Mouse (Mus musculus) urinary bladder, adult 2 months (tissue): ENCODE results near the gene Col4a6. TPM values are rescaled to one million over a fixed set of nuclear protein-coding genes. Genes with fewer than 3 reads are reported as not detected.
A peak's percentile ranks its signal among the peaks of the same experiment; 100 is the strongest.

Experiments
- DNase-seq: peaks from one replicate; pipeline ENCODE4 v3.0.0; 2022; ENCODE audit warnings: low spot score
- polyA plus RNA-seq: library from polyadenylated mRNA; depleted of rRNA; stranded (reverse); fragments of >200 nt; gene quantifications from 2 replicates; pipeline ENCODE4 v1.2.3, GENCODE M21; 2012; rRNA removed

Col4a6 gene
- 28.1 and 32.6 TPM in 2 replicates for polyA plus RNA-seq

DNA sequence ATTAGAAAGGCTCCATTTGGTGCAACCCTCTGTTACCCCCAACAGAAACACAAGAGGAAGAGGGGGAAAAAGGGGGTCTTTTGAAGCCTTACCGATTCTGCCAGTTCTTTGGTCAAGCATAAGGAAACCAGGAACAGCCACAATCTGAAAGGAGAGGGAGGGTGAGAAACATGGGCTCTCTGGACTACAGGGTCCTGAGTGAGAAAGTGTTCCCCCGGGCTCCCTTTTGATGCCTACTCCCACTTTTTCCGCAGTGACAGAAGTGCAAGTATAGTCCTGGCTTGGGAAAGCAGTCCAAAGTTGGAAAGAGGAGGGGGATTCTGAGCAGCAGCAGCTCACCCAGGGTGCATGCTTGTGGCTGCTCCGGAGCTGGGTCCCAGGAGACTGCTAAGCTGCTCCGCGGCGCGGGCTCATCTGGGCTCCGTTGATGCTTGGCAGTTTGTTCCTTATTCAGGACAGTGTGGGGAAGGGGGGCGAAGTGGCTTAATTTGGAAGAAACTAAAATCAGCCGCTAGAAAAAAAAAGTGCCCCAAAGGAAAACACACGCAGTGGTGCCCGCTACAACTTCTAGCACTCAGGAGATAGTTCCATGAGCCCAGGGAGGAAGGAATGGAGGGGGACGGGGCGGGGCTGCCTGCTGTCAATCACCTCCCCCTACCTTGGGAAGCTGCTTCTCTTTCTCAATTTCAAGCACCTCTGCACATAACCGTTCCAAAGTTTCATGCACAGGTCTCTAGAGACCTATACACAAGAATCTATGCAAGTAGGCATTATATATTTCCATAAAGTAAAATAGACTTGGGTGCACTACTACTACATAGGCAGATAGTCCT lies at the start of gene Col4a6:
Gene Col4a6, minus strand, starts transcription at position 607 of the 833 bp plus-strand sequence.
- DNase-seq, result peak; percentile 23

DNA sequence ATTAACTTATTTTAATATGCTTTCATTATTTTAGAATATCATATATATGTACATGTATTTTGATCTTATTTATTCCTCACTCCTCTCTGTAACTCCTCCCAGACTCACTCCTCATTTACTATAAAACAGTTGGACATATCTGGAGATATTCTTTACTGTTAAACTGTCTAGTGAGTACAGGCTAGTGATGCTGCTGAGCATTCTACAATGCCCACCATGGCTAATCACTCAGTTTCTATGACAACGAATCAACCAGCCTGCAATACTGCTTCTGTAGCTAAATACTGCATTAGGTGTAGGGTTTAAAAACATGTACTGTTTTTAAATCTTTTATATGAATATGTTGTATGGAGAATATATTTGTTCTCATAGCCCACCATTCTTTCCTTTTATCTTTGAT lies 29.2 kb upstream of the Col4a6 start:
- DNase-seq, result no peak

DNA sequence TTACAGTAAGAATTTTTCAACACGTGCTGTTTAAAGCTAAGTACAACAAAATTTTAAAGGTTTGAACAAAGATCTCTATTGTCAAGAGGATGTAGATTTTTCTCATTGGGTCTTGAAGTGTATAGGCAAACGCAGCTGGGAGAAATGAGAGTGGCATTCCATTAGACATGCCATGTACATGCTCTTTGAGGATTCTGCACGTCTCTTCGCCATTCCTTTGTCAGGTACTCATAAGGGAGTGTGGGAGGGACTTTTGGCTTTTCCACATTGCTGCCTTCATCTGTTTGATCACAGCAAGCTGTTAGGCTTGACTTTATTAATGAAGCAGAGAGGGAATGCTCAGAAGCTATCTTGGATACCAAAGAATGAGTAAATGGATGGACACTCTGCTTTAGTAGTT lies 20.7 kb upstream of the Col4a6 start:
- DNase-seq, result no peak

DNA sequence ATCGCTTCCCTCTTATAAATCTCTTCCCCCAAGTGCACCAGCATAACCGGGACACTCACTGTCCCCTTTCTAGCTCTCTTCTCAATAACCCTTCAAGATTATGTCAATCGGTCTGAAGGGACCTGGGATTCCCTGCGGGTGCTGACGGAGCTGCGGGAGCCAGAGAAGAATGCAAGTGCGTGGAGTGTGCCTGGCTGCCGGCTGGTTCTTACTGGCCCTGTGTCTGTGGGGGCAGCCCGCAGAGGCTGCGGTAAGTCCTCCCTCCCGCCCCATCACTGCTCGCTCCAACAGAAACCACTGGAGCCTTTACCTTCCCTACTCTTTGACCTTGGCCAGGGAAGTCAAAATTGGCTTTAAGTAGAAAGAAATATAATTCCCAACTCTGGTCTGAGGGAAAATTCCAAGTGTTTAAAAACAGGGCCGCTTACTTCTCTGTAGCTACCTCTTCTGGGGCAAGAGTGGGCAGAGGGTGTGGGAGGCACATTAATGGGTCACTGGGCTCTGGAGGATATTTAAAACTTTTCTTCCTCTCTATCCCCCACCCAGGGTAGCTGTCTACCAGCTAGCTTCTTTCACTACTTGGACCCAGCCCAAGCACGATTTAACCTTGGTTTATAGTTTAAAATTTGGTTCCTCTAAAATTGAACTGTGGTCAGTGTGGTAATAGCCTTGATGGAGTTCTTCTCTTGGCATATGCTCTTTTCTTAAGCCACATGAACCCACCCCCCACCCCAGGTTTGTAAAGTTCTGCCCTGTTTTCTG lies 1.9 kb upstream of the Col4a6 start:
- peak; percentile 24 for DNase-seq

DNA sequence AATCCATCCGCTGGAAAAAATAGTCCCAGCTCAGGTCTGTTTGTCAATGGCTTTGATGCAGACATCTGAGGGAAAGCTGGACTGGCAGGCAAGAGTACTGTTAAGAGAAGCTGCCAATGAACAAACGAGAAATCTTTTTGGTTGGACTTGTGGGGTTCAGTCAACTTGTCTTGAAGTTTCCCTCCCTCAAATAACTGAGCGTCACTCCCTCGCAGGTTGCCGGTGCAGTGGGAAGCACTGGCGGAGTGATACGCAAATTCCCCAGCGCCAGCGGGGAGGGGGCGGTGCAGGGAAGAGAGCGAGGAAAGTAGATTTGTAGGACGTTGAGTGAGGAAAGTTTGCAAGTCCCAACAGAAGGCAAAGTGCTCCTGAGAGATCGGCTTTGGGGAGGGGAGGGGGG lies 1.2 kb upstream of the Col4a6 start, which contains the start of gene Col4a5:
Gene Col4a5, plus strand, starts transcription at position 276 of the 400 bp plus-strand sequence.
- DNase-seq, result peak; percentile 38

DNA sequence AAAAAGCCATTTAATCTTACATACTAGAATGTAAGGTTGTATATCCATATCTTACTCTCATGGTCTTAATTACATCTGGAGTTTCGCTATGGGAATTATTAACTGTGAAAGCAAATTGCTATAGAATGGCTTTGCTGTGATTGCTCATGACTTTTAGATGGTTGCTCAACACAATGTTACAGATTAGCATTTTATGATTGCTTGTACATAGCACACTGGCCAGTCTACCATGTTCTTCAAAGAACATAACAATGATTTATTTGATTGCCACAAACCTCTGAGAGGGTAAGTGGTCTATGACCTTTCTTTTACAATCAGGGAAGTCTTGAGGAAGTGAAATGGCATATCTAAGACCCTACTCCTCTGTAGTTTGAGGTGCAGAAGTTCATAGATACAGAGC lies 25.9 kb downstream of the Col4a6 start:
- no peak for DNase-seq

DNA sequence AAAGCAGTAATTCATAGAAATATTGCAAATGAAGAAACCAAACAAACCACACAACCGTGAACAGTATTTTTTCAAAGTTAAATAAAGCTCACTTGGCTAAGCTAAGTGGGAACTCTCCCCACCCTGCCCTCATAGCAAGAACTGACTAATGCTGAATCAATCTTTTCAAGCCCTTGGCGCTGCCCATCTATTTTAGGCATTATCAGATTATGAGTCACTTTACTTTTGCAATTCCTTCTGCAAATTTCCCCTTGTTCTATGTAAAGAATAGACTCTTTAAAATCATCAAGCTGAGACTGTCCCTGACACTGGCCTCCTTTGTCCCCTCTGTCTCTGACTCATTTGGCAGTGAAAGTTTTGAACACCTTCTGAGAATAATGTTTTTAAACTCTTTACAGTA lies 34.5 kb downstream of the Col4a6 start:
- no peak for DNase-seq

DNA sequence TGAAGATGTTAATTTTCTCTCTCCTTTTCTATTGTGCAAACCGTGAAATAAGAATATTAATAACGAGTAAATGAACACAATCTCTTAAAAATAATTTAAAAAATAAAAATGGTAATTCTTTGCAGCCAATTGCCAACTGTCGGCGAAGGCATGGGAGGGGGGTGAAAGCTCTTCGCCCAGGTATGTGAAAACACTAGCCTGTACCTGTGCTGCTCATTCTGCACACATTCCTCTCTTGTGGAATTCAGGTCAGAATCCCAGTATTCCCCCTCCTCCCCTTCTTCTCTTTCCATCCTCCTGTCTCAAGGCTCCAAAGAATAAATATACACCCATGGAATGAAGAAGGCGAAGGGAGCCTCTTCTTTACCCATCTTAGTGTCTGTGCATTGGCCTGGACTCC lies 37.1 kb downstream of the Col4a6 start:
- DNase-seq, result no peak

DNA sequence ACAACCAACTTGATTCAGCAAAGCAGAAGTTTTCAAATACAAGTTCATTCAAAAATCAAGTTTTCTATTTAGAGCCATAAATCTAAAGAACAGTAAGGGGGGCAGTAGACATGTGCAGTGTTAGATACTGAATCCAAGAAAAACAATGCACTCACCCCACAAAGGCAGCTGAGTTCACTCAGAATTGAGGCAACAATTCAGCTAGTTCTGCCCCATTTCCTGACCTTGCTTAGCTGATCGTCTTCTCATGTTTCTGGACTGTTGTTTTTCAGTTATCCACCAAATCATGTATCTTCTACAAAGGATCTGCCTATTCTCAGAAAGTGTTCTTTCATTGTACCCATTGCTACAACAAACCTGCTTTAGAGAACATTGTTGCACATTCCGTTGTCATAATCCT lies 58.6 kb downstream of the Col4a6 start:
- DNase-seq, result no peak

DNA sequence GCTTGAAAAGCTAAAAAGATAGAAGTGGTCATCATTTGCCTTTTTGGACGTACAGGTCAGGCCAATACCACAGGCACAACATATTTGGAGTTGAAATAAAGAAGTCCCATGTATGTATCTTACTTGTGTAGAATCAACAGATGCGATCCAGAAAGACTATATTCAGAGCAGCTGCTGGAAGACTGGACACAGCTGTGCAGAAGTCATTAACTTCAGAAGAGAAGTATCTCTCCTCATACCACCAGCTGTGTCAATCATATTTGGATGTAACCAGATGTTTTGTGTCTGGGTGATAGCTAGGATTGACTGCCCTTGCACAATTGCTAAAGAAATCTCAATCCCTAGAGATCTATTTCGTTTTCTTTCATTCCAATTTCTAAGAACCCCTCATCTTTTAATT lies 77.6 kb downstream of the Col4a6 start:
- no peak for DNase-seq

DNA sequence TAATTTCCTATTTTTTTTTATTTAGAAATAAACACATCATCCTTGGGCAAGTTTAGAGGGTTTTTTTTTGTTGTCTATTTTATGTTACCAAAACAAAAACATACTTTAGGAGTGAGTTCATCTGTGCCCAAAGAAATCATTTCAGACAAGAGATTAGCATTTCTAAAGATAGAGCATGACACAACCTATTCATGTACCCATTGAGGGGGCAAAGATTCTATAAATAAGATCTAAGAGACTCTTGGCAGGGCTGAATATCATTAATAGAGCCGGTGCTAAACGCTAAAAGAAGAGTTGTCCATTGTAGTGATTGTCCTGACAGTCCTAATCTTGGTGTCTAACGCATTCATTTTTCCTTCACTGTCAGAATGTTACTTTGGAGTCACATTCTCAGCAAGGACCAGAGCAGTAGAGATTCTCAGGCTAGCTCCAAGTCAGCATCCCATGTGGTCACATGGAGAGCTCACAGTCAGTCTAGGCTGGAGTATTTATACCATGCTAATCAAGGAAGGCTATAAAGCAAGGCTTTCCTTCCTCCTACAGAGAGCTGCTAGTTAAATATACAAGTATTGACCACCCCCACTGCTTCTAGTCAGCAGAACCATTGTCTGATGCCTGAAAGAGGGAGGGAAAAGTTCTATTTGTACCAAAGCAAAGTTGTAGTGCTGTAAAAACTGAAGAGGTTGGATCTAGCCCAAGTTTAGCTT lies 88.3 kb downstream of the Col4a6 start:
- DNase-seq, result no peak

DNA sequence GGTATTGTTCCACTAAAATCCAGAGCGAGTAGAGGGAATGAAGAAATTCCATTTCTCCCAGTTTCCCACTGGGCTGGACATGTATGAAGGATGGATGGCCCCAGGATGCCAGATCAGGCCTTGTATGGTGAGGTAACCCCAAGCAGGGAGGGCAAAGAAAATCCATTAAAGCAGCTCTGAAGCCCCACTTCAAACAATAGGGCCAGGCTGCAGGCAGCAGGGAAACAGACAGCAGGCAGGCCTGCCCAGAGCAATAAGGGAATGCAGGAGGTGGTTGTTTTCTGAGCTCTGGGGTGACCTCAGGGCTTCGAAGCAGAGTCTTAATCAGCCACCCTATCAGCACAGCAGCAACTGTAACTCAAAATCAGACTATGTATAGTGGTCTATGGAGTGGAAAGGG lies 89.2 kb downstream of the Col4a6 start:
- no peak for DNase-seq

DNA sequence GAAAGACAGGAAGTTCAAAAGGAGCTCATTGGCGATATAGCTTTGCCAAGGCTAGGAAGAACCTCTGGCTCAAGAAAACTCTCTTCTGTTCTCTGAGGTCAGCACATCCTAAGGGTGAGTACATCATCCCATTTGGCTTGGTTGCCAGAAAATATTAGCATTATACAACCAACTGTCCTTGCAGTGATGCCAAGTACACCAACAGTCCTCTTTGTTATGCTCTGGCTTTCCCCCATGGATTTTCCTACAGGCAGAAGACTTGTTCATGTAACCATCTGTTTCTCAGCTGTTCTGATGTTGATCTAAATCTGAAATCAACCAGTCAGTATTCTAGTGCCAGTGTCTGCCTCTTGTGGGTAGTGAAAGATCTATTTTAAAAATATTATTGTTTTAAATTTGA lies 103.6 kb downstream of the Col4a6 start:
- DNase-seq, result no peak

DNA sequence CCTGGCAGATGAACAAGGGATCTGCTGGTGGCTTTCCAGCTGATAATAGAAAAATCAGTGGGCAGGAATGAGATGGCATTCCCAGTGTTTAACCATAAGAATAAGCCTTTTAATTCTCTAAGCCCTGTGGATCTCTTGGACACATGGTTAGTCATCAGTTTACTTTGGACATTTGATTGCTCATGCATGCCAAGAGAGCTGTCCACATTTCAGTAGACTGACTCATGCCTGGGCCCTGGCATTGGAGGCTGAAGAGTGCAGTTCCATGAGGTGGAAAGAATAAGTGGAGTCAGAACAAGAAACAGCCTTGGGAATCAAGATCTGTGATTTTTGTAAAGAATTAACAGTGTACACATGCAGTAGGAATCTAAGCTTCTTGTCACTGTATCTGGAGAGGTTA lies 110.5 kb downstream of the Col4a6 start:
- DNase-seq, result no peak

DNA sequence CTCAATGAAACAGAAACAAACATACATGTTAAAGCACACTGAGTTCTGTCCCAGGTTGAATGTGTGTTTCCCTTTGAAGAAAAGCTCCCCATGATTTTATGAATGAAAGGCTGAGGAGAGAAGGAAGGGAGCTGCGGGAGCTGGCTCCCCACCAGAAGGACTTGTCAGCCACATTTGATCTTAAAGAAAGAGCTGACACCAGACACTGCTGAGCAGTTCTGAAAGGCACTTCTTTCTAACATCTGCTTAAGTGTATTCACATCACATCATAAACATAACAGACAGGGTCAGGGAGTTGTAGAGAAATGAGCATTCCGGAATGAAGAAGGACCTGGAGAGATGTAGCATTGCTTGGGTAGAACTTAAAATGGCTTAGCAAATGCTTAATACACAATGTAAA lies 132.5 kb downstream of the Col4a6 start:
- no peak for DNase-seq

DNA sequence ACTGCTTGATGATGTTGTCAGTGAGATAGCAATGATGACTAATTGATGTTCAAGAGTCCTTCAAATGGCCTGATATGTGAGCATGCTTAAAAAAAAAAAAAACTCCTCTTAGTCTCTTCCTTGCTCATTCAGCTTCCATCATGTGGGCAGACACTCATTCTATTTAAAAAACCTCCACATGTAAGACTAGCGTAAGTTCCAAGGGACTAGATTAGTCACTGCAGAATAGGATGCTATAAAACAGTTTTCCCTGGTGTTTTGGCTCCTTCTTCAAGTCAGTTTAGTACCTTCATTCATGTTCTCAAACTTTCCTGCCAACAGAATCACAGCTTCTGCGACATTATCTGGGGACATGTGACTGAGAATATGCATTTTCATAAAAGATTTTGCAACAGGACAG lies 145.8 kb downstream of the Col4a6 start:
- no peak for DNase-seq

DNA sequence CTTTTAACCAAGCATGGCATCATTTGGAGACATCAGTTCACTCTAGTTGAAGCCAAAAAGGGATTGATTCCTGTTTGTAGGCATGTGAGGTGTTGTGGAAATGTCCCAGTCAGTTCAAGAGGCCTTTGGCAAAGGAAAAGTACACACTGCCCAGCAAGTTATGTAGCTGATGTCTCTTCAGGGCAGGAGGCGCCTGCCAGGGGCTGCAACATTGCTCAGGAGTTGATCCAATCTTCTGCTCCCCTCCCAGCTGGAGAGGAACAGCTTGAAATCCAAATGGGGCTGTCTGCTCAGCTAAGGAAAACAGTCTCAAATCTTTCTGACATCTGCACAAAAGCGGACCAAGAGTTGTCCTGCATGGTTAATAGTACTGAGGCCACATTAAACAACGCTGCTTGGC lies 149.7 kb downstream of the Col4a6 start:
- DNase-seq, result no peak

DNA sequence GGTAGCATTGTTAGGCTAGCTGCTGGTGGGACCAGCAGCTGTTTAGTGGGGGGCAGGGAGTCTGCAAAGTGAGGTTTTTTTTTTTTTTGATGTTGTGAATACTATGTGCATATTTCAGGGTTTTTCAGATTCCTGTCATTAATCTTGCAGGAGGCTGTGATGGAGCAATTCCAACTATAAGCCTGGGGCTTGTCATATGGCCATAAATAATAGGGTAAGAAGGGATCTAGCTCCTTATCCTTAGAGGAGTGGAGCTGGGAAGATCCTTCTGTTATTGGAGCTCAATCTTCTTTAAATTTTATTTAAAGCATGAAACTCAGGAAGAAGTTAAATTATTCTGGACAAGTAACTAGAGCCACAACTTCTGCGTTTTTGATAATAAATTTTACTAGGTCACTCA lies 157.7 kb downstream of the Col4a6 start:
- no peak for DNase-seq

DNA sequence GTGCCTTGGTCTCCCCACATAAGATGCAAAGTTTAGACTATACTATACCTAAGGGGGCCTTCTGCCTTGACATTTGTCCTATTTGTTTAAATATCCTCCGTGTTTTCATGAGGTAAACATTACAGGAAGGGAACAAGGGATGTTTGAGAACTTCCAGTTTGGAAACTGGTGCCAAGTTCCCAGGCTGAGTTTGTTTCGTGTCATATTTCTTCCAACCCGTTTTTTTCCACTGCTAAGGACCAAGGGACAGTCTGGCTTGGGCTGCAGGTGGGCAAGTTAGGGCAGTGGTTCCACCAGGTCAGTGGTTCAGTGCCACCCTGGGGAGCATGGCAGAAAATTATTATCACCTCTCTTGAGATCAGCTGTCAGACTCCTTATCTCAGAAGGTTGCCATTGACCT lies 158.1 kb downstream of the Col4a6 start:
- DNase-seq, result no peak

DNA sequence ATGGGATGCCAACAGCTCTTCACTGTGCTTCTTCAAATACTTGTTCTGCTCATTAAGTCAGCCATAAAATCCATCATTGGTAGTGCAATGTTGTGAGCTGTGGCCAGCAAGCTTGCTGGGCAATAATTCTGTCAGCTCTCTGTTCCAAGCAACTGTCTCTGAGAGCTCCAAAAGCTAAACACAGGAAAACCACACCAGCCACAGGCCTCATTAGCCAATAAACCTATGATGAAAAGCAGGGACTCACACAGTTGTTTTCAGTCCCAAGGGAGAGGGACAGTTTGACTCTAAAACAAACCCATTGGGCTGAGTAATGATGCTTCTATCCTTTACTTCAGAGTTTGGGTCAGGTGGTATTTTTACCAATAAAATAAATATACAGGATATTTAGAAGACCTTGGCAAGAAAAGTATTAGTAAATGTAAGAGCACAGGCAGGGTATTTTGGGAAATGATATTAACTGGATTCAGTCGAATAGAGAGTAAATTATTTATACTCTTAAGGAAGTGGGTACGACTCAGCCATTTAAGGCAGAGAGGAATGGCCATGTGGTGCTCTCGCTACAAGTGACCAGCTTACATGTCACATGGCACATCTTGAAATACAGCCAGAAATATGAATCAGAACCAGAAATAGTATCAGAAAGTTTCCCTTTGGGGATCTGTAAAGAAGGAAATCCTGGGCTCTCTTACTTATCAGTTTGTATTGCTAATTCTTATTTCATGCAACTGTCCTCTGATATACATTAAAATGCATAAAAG lies 181.0 kb downstream of the Col4a6 start:
- DNase-seq, result no peak

DNA sequence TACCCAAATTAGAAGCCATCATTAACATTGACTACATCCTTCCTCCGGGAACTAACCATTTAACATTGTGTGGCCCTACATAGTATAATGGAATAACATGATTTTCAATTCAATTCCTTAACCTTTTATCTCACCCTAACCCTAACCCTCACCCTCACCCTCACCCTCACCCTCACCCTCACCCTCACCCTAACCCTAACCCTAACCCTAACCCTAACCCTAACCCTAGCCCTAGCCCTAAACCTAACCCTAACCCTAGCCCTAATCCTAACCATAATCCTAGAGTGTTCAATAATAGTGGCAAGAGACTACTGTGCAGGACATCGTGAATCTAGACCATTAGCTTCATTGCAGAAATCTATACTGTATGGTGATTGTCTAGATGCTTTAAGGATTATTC lies 197.5 kb downstream of the Col4a6 start:
- no peak for DNase-seq

DNA sequence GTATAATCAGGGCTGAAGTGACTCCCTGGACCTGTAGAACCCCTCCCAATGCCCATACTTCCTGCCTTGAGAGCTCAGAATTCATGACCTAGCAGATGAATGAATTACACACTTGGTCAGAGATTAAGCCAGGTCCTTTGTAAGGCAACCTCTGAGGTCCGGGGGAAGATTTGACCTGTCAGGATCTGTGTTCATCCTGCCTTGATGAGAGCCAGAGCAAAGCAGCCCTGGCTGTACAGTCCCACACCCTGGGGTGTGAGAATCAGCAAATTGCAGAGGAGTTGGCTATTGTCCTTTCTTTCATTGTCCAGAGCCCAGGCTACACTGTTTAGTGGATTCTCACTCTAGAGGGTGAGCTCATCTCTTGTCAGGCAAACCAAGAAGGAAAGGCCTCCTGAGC lies 207.9 kb downstream of the Col4a6 start:
- no peak for DNase-seq
